In genomic region chr13:54468098-54469011, GRCm38 (mm10) we compare ENCODE assay signal across 7 mouse cellular contexts. TPM values are rescaled to one million over a fixed set of nuclear protein-coding genes. Genes with fewer than 3 reads are reported as not detected.
DNase-seq lines count a peak whose midpoint lies in the region; ATAC-seq lines count a peak whose summit lies in the region.

Thoc3 (minus strand) TSS chr13:54468849.

- peak within 1 kb of the TSS; percentile 88 for H3K4me3 ChIP-seq in intestine, embryonic 16.5 days (ENCODE audit: low read length)
- H3K4me3 ChIP-seq in midbrain, embryonic 11.5 days (ENCODE audit: low read depth, low read length) = peak within 1 kb of the TSS; percentile 55

- ATAC-seq in intestine, embryonic 16.5 days = peak; percentile 98
- peak; percentile 96 for ATAC-seq in midbrain, embryonic 11.5 days (ENCODE audit: low FRiP score)

- no peaks in the 10 kb centered on the region for H3K27me3 ChIP-seq in intestine, embryonic 16.5 days (replicated peaks; ENCODE audit: control insufficient read depth, insufficient read depth, low read length)
- no peaks in the 10 kb centered on the region for H3K27me3 ChIP-seq in midbrain, embryonic 11.5 days (ENCODE audit: control insufficient read depth, insufficient read depth, low read length)

- H3K27ac ChIP-seq in intestine, embryonic 16.5 days (ENCODE audit: low read length) = peak within 1 kb of the TSS; percentile 59
- no peak within 1 kb of the TSS for H3K27ac ChIP-seq in midbrain, embryonic 11.5 days (ENCODE audit: low read depth, low read length)

- H3K9me3 ChIP-seq in intestine, embryonic 16.5 days (ENCODE audit: control insufficient read depth, low read length) = no peaks in the 10 kb centered on the region
- H3K9me3 ChIP-seq in midbrain, embryonic 11.5 days (ENCODE audit: control insufficient read depth, low read length) = peaks cover 4% of the 10 kb centered on the region; the same call in 1 of the 2 replicates

- H3K9ac ChIP-seq in intestine, embryonic 16.5 days (ENCODE audit: low read depth, low read length) = peak within 1 kb of the TSS; percentile 93
- H3K9ac ChIP-seq in midbrain, embryonic 11.5 days (ENCODE audit: low read length) = peak within 1 kb of the TSS; percentile 72

- intact Hi-C loops in left cerebral cortex, postnatal 36 days (cut with DNase I) = loop anchor here (10.0 kb wide), 1 partner anchor 96 kb away; the partner anchor contains the start of gene 4833439L19Rik

- peak; percentile 94 for DNase-seq in adrenal gland, adult 2 months
- peak; percentile 86 for DNase-seq in embryo, embryonic 11.5 days (ENCODE audit: low read depth, low spot score)
- DNase-seq in gastrocnemius, postnatal 4 days (ENCODE audit: low spot score in 2 of 2) = peak; percentile 81 to 88
- peak; percentile 90 to 94 for DNase-seq in left cerebral cortex, postnatal 36 days (ENCODE audit: low spot score in 2 of 2)
- peak; percentile 98 for DNase-seq in midbrain, embryonic 11.5 days (ENCODE audit: low spot score, missing footprints)
- DNase-seq in skeletal muscle tissue, adult 2 months (ENCODE audit: low read depth, low spot score) = peak; percentile 77

- H3K4me1 ChIP-seq in intestine, embryonic 16.5 days (ENCODE audit: control insufficient read depth, insufficient read depth, low read length) = peaks cover 7% of the 10 kb centered on the region
- H3K4me1 ChIP-seq in midbrain, embryonic 11.5 days (ENCODE audit: control insufficient read depth, insufficient read depth, low read length) = peaks cover 5% of the 10 kb centered on the region

- under 1% methylated on average over 67 of the region's 67 CpGs for WGBS in intestine, embryonic 16.5 days
- WGBS in midbrain, embryonic 11.5 days = under 1% methylated on average over 65 of the region's 67 CpGs

- H3K4me2 ChIP-seq in intestine, embryonic 16.5 days (ENCODE audit: low read depth, low read length) = peak within 1 kb of the TSS; percentile 83
- H3K4me2 ChIP-seq in midbrain, embryonic 11.5 days = peak within 1 kb of the TSS; percentile 70

- peaks cover 42% of the 10 kb centered on the region for H3K36me3 ChIP-seq in intestine, embryonic 16.5 days (ENCODE audit: control insufficient read depth, insufficient read depth, low read length)
- peaks cover 39% of the 10 kb centered on the region for H3K36me3 ChIP-seq in midbrain, embryonic 11.5 days (ENCODE audit: control insufficient read depth, insufficient read depth, low read length)

RNA-seq across cellular contexts. Expression of gene Thoc3, which starts in this region (rescaled TPM):
- total RNA-seq in adrenal gland, adult 2 months (2021) = 10 to 100 TPM; 33.6 to 46.0 TPM
- polyA plus RNA-seq in adrenal gland, adult 2 months (2012; rRNA removed) = 49.9 and 54.8 TPM in 2 replicates
- 10 to 100 TPM; 28.0 to 29.7 TPM for total RNA-seq in gastrocnemius, postnatal 4 days (2021)
- polyA plus RNA-seq in intestine, embryonic 16.5 days (2015; fragmentation: Nextera tagmentation; extraction: Ambion mirVana) = 86.3 and 90.6 TPM in 2 replicates
- total RNA-seq in left cerebral cortex, postnatal 36 days (2021) = 10 to 100 TPM; 33.4 to 37.6 TPM
- polyA plus RNA-seq in midbrain, embryonic 11.5 days (2014; fragmentation: Nextera tagmentation; extraction: Ambion mirVana) = 161 and 163 TPM in 2 replicates
